Comparison of ENCODE assay signal across 9 mouse cellular contexts in genomic region chr14:45463599-45463998, GRCm38 (mm10). TPM values are rescaled to one million over a fixed set of nuclear protein-coding genes. Genes with fewer than 3 reads are reported as not detected.
DNase-seq lines count a peak whose midpoint lies in the region; ATAC-seq lines count a peak whose summit lies in the region.
"Had no signal": no experiment of that assay in that cellular context is flagged by ENCODE, and none has a peak within 500 bp of the region (broad histone marks: within the 10 kb centered on the region; RNA-seq: fewer than 3 reads in every experiment).

No protein-coding gene starts in this region.

- 6% methylated on average over 10 of the region's 10 CpGs for whole genome bisulfite sequencing in lung, embryonic 15.5 days

- H3K4me2 ChIP-seq in lung, embryonic 15.5 days = no peak overlapping the region

- peak; percentile 94 for ATAC-seq in lung, embryonic 15.5 days (ENCODE audit: borderline replicate concordance, extremely low read depth, low FRiP score, low TSS enrichment)

- H3K36me3 ChIP-seq in lung, embryonic 15.5 days = peaks cover 76% of the 10 kb centered on the region

- H3K4me1 ChIP-seq in lung, embryonic 15.5 days = peaks cover 18% of the 10 kb centered on the region

- H3K9ac ChIP-seq in lung, embryonic 15.5 days = no peak overlapping the region

- peak; percentile 44 for DNase-seq in ovary, adult 18-20 months (ENCODE audit: low spot score)
- DNase-seq in ovary, postnatal 10 days (ENCODE audit: low spot score) = no peak
- DNase-seq in heart, adult 8-10 months (ENCODE audit: low spot score) = peak; percentile 73
- peak; percentile 60 for DNase-seq in kidney, adult 18-20 months
- peak; percentile 76 for DNase-seq in yolk sac, embryonic 10.5 days (ENCODE audit: low spot score)
- no peak for DNase-seq in left cerebral cortex, adult 11 months (ENCODE audit: low spot score)
- no peak for DNase-seq in cerebellum, adult 18-20 months

- no peak overlapping the region for H3K4me3 ChIP-seq in lung, embryonic 15.5 days

- H3K27me3 ChIP-seq in lung, embryonic 15.5 days = no peaks in the 10 kb centered on the region
- H3K27me3 ChIP-seq: CH12.LX had no signal

- peak overlapping the region; percentile 82 for H3K27ac ChIP-seq in lung, embryonic 15.5 days

- no peaks in the 10 kb centered on the region for H3K9me3 ChIP-seq in lung, embryonic 15.5 days

RNA-seq across cellular contexts. Expression of gene Gnpnat1, which starts 58.9 kb away (rescaled TPM):
- total RNA-seq in heart, adult 8-10 months (2022) = 10 to 100 TPM; 11.5 to 13.3 (median 12.3) TPM
- 44.7 and 50.5 TPM in 2 replicates for polyA plus RNA-seq in lung, embryonic 15.5 days (2015; fragmentation: Nextera tagmentation; extraction: Ambion mirVana)

Comparison
In these comparisons a context has a peak if more than half of its experiments do, and no peak if none do; other contexts are left out.
1. DNase-seq: peak in ovary, adult 18-20 months (single experiment), heart, adult 8-10 months (single experiment), kidney, adult 18-20 months (single experiment) and yolk sac, embryonic 10.5 days (single experiment); none in ovary, postnatal 10 days (single experiment), left cerebral cortex, adult 11 months (single experiment) and cerebellum, adult 18-20 months (0 of 2).